Mouse (Mus musculus): ENCODE measurements around the gene Rprd1b. TPM values are rescaled to one million over a fixed set of nuclear protein-coding genes. Genes with fewer than 3 reads are reported as not detected.

The Rprd1b gene
- polyA plus RNA-seq, 1 experiment from 2014 or later: 56.6 TPM

GRCm38 (mm10) chr2:158136205-158136604 lies 107.9 kb downstream of the Rprd1b start:
- Histone ChIP-seq H3K27ac (replicated peaks) (no peak overlapping the region), H3K4me3 (no peak overlapping the region), H3K36me3 (no peaks in the 10 kb centered on the region), H3K27me3 (ENCODE audit: low read depth, poor library complexity, severe bottlenecking) (no peaks in the 10 kb centered on the region), H3K4me1 (peaks cover 35% of the 10 kb centered on the region), H3K9me3 (replicated peaks) (no peaks in the 10 kb centered on the region)
- 73% methylated on average over 7 of the region's 7 CpGs for WGBS
- DNase-seq (ENCODE audit: low spot score): no peak

GRCm38 (mm10) chr2:158137771-158138170 lies 109.5 kb downstream of the Rprd1b start:
- Histone ChIP-seq H3K4me1 (peaks cover 27% of the 10 kb centered on the region), H3K27me3 (ENCODE audit: low read depth, poor library complexity, severe bottlenecking) (no peaks in the 10 kb centered on the region; the same call in 1 of the 2 replicates), H3K9me3 (replicated peaks) (no peaks in the 10 kb centered on the region), H3K4me3 (no peak overlapping the region), H3K36me3 (no peaks in the 10 kb centered on the region), H3K27ac (replicated peaks) (no peak overlapping the region)
- WGBS: 91% methylated on average over 12 of the region's 12 CpGs
- DNase-seq (ENCODE audit: low spot score): no peak

- Histone ChIP-seq H3K4me3 (no peak overlapping the region), H3K27me3 (ENCODE audit: low read depth, poor library complexity, severe bottlenecking) (no peaks in the 10 kb centered on the region; the same call in 1 of the 2 replicates), H3K4me1 (peaks cover 34% of the 10 kb centered on the region), H3K27ac (replicated peaks) (no peak overlapping the region), H3K36me3 (no peaks in the 10 kb centered on the region), H3K9me3 (replicated peaks) (no peaks in the 10 kb centered on the region)
- 94% methylated on average over 9 of the region's 9 CpGs for WGBS
- DNase-seq (ENCODE audit: low spot score): no peak
Measured at GRCm38 (mm10) chr2:158138778-158139177, 110.5 kb downstream of the Rprd1b start.

GRCm38 (mm10) chr2:158139628-158140027 lies 111.3 kb downstream of the Rprd1b start:
- H3K27me3 ChIP-seq (ENCODE audit: low read depth, poor library complexity, severe bottlenecking): peaks cover 8% of the 10 kb centered on the region
- H3K4me1 ChIP-seq: peaks cover 42% of the 10 kb centered on the region
- H3K4me3 ChIP-seq: no peak overlapping the region
- peak overlapping the region; percentile 49 for H3K27ac ChIP-seq (replicated peaks)
- H3K36me3 ChIP-seq: no peaks in the 10 kb centered on the region
- no peak for DNase-seq (ENCODE audit: low spot score)
- no peaks in the 10 kb centered on the region for H3K9me3 ChIP-seq (replicated peaks)
- 49% methylated on average over 7 of the region's 7 CpGs for WGBS

GRCm38 (mm10) chr2:158140664-158141063 lies 112.4 kb downstream of the Rprd1b start:
- H3K4me3 ChIP-seq: no peak overlapping the region
- peaks cover 47% of the 10 kb centered on the region for H3K4me1 ChIP-seq
- no peak overlapping the region for H3K27ac ChIP-seq (replicated peaks)
- H3K36me3 ChIP-seq: no peaks in the 10 kb centered on the region
- WGBS: 90% methylated on average over 5 of the region's 5 CpGs
- no peaks in the 10 kb centered on the region for H3K9me3 ChIP-seq (replicated peaks)
- DNase-seq (ENCODE audit: low spot score): no peak
- peaks cover 18% of the 10 kb centered on the region for H3K27me3 ChIP-seq (ENCODE audit: low read depth, poor library complexity, severe bottlenecking)

GRCm38 (mm10) chr2:158141271-158141670 lies 113.0 kb downstream of the Rprd1b start:
- H3K4me1 ChIP-seq: peaks cover 50% of the 10 kb centered on the region
- DNase-seq (ENCODE audit: low spot score): no peak
- H3K36me3 ChIP-seq: no peaks in the 10 kb centered on the region
- no peaks in the 10 kb centered on the region for H3K9me3 ChIP-seq (replicated peaks)
- 77% methylated on average over 7 of the region's 7 CpGs for WGBS
- no peak overlapping the region for H3K4me3 ChIP-seq
- H3K27me3 ChIP-seq (ENCODE audit: low read depth, poor library complexity, severe bottlenecking): peaks cover 24% of the 10 kb centered on the region
- H3K27ac ChIP-seq (replicated peaks): peak overlapping the region; percentile 57

GRCm38 (mm10) chr2:158141690-158142440 lies 113.6 kb downstream of the Rprd1b start:
- H3K9me3 ChIP-seq (replicated peaks): no peaks in the 10 kb centered on the region
- no peak overlapping the region for H3K4me3 ChIP-seq
- H3K4me1 ChIP-seq: peaks cover 50% of the 10 kb centered on the region
- peak overlapping the region; percentile 57 for H3K27ac ChIP-seq (replicated peaks)
- peaks cover 30% of the 10 kb centered on the region for H3K27me3 ChIP-seq (ENCODE audit: low read depth, poor library complexity, severe bottlenecking)
- no peak for DNase-seq (ENCODE audit: low spot score)
- WGBS: 79% methylated on average over 7 of the region's 7 CpGs
- H3K36me3 ChIP-seq: no peaks in the 10 kb centered on the region

GRCm38 (mm10) chr2:158142981-158143380 lies 114.7 kb downstream of the Rprd1b start:
- Histone ChIP-seq H3K36me3 (no peaks in the 10 kb centered on the region), H3K9me3 (replicated peaks) (no peaks in the 10 kb centered on the region), H3K4me1 (peaks cover 50% of the 10 kb centered on the region), H3K27me3 (ENCODE audit: low read depth, poor library complexity, severe bottlenecking) (peaks cover 32% of the 10 kb centered on the region), H3K27ac (replicated peaks) (peak overlapping the region; percentile 38; the same call in 1 of the 2 replicates), H3K4me3 (no peak overlapping the region)
- 81% methylated on average over 18 of the region's 18 CpGs for WGBS
- no peak for DNase-seq (ENCODE audit: low spot score)

GRCm38 (mm10) chr2:158143816-158144215 lies 115.5 kb downstream of the Rprd1b start:
- H3K4me1 ChIP-seq: peaks cover 50% of the 10 kb centered on the region
- H3K36me3 ChIP-seq: no peaks in the 10 kb centered on the region
- peak overlapping the region; percentile 25 for H3K27ac ChIP-seq (replicated peaks)
- DNase-seq (ENCODE audit: low spot score): no peak
- no peaks in the 10 kb centered on the region for H3K9me3 ChIP-seq (replicated peaks)
- no peak overlapping the region for H3K4me3 ChIP-seq
- H3K27me3 ChIP-seq (ENCODE audit: low read depth, poor library complexity, severe bottlenecking): peaks cover 32% of the 10 kb centered on the region
- WGBS: 47% methylated on average over 3 of the region's 3 CpGs

GRCm38 (mm10) chr2:158144263-158144662 lies 116.0 kb downstream of the Rprd1b start:
- 52% methylated on average over 8 of the region's 8 CpGs for WGBS
- H3K9me3 ChIP-seq (replicated peaks): no peaks in the 10 kb centered on the region
- no peaks in the 10 kb centered on the region for H3K36me3 ChIP-seq
- peaks cover 50% of the 10 kb centered on the region for H3K4me1 ChIP-seq
- H3K27ac ChIP-seq (replicated peaks): peak overlapping the region; percentile 25
- peaks cover 32% of the 10 kb centered on the region for H3K27me3 ChIP-seq (ENCODE audit: low read depth, poor library complexity, severe bottlenecking)
- DNase-seq (ENCODE audit: low spot score): no peak
- no peak overlapping the region for H3K4me3 ChIP-seq

- Histone ChIP-seq H3K4me3 (0 out of 2 replicates have a peak overlapping the region, but pooled peaks have one; percentile 52), H3K36me3 (no peaks in the 10 kb centered on the region), H3K27ac (replicated peaks) (no peak overlapping the region), H3K9me3 (replicated peaks) (no peaks in the 10 kb centered on the region), H3K4me1 (peaks cover 44% of the 10 kb centered on the region), H3K27me3 (ENCODE audit: low read depth, poor library complexity, severe bottlenecking) (peaks cover 32% of the 10 kb centered on the region)
- DNase-seq (ENCODE audit: low spot score): no peak
- 88% methylated on average over 6 of the region's 6 CpGs for WGBS
Measured at GRCm38 (mm10) chr2:158144750-158145527, 116.6 kb downstream of the Rprd1b start.

- 69% methylated on average over 5 of the region's 5 CpGs for WGBS
- Histone ChIP-seq H3K4me3 (peak overlapping the region; percentile 52), H3K9me3 (replicated peaks) (no peaks in the 10 kb centered on the region), H3K36me3 (no peaks in the 10 kb centered on the region), H3K27me3 (ENCODE audit: low read depth, poor library complexity, severe bottlenecking) (peaks cover 32% of the 10 kb centered on the region), H3K4me1 (peaks cover 38% of the 10 kb centered on the region), H3K27ac (replicated peaks) (peak overlapping the region; percentile 74)
- no peak for DNase-seq (ENCODE audit: low spot score)
Measured at GRCm38 (mm10) chr2:158145528-158146065, 117.3 kb downstream of the Rprd1b start.

Measured in midbrain, embryonic 10.5 days (tissue).